Mouse (Mus musculus) kidney, postnatal 0 days (tissue): ENCODE measurements around the gene Atp6ap1. TPM values are rescaled to one million over a fixed set of nuclear protein-coding genes. Genes with fewer than 3 reads are reported as not detected.

ENCODE experiments used
- ATAC-seq: fragments of 200-750 bp; cut with Nextera tagmentation; replicated peaks from 2 replicates; pipeline ENCODE4 v1.8.0; 2017; ENCODE audit warnings: low read depth, moderate number of reproducible peaks, moderate TSS enrichment, moderate library complexity; ENCODE audit not compliant: low FRiP score
- DNase-seq: peaks from one replicate; pipeline ENCODE4 v3.0.0-alpha.2; 2016; ENCODE audit warnings: low spot score
- H3K27ac ChIP-seq: fragments of 300-500 bp; sonication (generic); 2 replicates; pipeline ENCODE4 v1.5.1; 2014; ENCODE audit warnings: mild to moderate bottlenecking
- H3K27me3 ChIP-seq: fragments of 300-500 bp; sonication (generic); 2 replicates; pipeline ENCODE4 v1.6.1; 2014; ENCODE audit warnings: low read length, mixed read lengths; ENCODE audit not compliant: insufficient read depth
- H3K36me3 ChIP-seq: fragments of 300-500 bp; sonication (generic); 2 replicates; pipeline ENCODE4 v1.6.1; 2014; ENCODE audit warnings: low read length, mixed read lengths; ENCODE audit not compliant: insufficient read depth
- H3K4me1 ChIP-seq: fragments of 300-500 bp; sonication (generic); replicated peaks from 2 replicates; pipeline ENCODE4 v1.6.1; 2014; ENCODE audit warnings: antibody characterized with exemption, low read length, mixed read lengths; ENCODE audit not compliant: insufficient read depth
- H3K4me2 ChIP-seq: fragments of 300-500 bp; sonication (generic); 2 replicates; pipeline ENCODE4 v1.6.1; 2014; ENCODE audit warnings: mild to moderate bottlenecking, low read length, moderate library complexity, mixed read lengths
- H3K4me3 ChIP-seq: fragments of 300-500 bp; sonication (generic); replicated peaks from 2 replicates; pipeline ENCODE4 v1.5.1; 2014; ENCODE audit warnings: low read depth, low read length
- H3K9ac ChIP-seq: fragments of 300-500 bp; sonication (generic); 2 replicates; pipeline ENCODE4 v1.6.1; 2014; ENCODE audit warnings: low read depth, low read length
- H3K9me3 ChIP-seq: fragments of 300-500 bp; sonication (generic); replicated peaks from 2 replicates; pipeline ENCODE4 v1.6.1; 2016; ENCODE audit warnings: low read length, inconsistent platforms, mixed read lengths
- CTCF ChIP-seq: IDR thresholded peaks from 2 replicates; pipeline ENCODE4 v1.5.1; 2016; ENCODE audit warnings: antibody characterized with exemption, low read depth, mild to moderate bottlenecking, moderate library complexity
- WGBS: fragments of 180-500 bp; shearing (Covaris S2); extraction: QIAGEN DNeasy Blood & Tissue Kit; methylation state at CpG from one replicate; pipeline ENCODE4 v1.1.7; 2014; 5-methylcytosine and 5-hydroxymethylcytosine counted together
- polyA plus RNA-seq: library from polyadenylated mRNA; unstranded; fragments of >200 nt; fragmentation: Nextera tagmentation; extraction: Ambion mirVana; gene quantifications from 2 replicates; pipeline ENCODE4 v1.2.1, GENCODE M21; 2015

Gene Atp6ap1
- polyA plus RNA-seq, 1 experiment from 2014 or later = 150 TPM

DNA sequence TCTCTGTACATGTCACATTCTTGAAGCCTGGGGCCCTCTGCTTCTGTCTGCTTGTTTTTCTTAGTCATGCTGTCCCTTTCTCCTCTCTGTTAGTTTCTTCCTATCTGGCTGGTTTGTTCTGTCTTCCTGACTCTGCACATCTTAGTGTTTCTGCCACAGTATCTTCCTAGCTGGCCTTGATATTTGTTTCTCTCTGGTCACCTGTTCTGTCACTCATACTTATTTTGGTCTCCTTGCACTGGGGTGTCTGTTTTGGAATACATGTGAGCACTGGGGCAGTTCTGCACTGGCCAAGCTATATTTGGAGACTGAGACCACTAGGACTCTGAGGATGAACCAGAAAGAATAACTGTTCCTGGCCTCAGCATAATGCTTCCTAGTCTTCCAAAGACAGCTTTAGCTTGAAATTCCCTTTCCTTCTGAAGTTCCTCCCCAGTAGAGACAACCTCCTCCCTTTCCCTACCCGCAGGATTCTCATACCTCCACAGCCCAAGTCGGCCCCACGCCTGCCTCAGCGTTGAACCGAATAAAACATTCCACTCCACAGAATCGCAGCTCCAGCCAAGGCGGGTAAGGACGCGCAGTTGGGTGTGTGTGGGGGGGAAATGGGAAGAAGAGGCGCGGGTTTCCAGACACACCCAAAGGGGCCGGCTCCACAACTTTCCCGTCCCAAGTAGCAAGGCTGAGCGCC, 15.7 kb upstream of the Atp6ap1 start:
- no peaks in the 10 kb centered on the region for H3K4me1 ChIP-seq
- peak overlapping the region; percentile 57 for H3K4me3 ChIP-seq
- TF ChIP-seq CTCF = no peak
- 0 out of 2 replicates have a peak overlapping the region, but pooled peaks have one; percentile 47 for H3K9ac ChIP-seq
- DNase-seq (no peak), ATAC-seq (no peak)
- H3K36me3 ChIP-seq = no peaks in the 10 kb centered on the region
- H3K4me2 ChIP-seq = peak overlapping the region; percentile 77
- 22% methylated on average over 14 of the region's 14 CpGs for WGBS
- no peaks in the 10 kb centered on the region for H3K27me3 ChIP-seq
- H3K27ac ChIP-seq = peak overlapping the region; percentile 88
- no peaks in the 10 kb centered on the region for H3K9me3 ChIP-seq

DNA sequence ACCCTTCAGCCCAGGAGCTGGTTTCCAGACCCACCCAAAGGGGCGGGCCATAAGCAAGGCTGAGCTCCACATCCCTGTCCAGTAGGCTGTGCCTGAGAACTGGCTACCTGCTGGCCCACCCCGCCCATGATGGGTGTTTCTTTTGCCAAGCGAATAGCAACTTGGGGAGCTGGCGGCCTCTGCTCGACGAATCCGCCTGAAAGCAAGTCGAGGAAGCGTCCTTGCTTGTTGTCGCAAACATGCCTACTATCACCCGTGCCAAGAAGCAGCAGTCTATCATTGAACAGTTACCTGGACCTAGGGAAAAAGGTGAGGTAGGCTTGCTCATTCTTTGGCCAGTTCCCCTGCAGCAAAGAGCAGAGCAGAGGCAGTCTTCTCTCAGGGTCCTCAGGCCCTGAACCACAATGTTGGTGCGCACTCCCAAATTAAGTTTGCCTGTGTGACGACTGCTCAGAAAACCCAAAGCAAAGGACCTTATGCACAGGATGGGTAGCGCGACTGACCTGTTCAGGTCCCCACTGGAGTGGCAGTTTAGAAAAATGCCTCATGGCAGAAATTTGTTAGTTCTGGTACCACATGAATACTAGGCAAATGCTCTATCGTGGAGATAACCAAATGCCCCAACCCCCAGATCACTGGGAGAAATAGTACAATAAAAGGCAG, 15.0 kb upstream of the Atp6ap1 start, which contains the start of the genes Taz and Dnase1l1:
TSS of gene Taz (plus strand) at position 181 of the 663 bp plus-strand sequence.
TSS of gene Dnase1l1 (minus strand) at position 606 of the 663 bp plus-strand sequence.
- WGBS = 27% methylated on average over 16 of the region's 16 CpGs
- peak; percentile 87 for DNase-seq

DNA sequence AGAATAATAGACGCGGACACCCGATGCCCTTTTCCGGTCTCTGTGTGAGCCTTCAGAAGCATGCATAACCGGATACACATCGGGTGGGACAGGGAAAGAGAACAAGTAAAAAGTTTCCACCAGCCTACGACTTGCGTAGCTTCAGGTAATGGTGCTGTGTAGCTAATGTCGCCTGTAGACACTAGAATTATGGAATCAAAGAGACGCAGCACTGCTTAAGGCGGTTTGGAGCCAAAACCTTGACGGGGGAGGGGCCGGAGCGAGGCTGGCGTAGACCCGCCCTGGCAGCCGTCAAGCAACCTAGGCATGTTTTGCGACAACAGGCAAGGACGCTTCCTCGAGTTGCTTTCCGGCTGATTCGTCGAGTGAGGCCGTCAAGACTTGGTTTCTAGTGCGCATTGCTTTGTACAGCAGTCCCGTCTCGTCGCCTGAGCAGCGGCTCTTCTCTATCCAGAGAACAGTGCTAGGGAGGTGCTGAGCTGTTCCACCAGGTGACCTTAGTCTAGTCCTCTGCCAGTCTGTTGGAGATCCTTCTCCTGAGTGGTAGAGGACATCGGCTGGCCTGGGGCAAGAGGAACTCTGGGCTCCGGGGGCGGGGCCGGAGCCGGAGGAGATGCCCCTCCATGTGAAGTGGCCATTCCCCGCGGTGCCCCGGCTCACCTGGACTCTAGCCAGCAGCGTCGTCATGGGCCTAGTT, 14.4 kb upstream of the Atp6ap1 start:
- Histone ChIP-seq H3K4me2 (peak overlapping the region; percentile 77), H3K4me3 (peak overlapping the region; percentile 57), H3K9me3 (no peaks in the 10 kb centered on the region), H3K9ac (peak overlapping the region; percentile 76), H3K27me3 (no peaks in the 10 kb centered on the region), H3K4me1 (no peaks in the 10 kb centered on the region), H3K36me3 (no peaks in the 10 kb centered on the region), H3K27ac (peak overlapping the region; percentile 88)
- ATAC-seq = peak; percentile 76
- WGBS = 29% methylated on average over 39 of the region's 39 CpGs
- TF ChIP-seq CTCF = no peak
- DNase-seq = peak; percentile 88

More for the DNA sequence above, 15.0 kb upstream of the Atp6ap1 start, which contains the start of the genes Taz and Dnase1l1:
- H3K36me3 ChIP-seq = no peaks in the 10 kb centered on the region
- H3K27me3 ChIP-seq = no peaks in the 10 kb centered on the region
- no peaks in the 10 kb centered on the region for H3K4me1 ChIP-seq
- H3K4me2 ChIP-seq = peak within 1 kb of the TSS; percentile 77
- peak; percentile 90 for ATAC-seq
- H3K4me3 ChIP-seq = peak within 1 kb of the TSS; percentile 57
- peak; percentile 25; the same call in 1 of the 2 replicates for TF ChIP-seq CTCF
- peak within 1 kb of the TSS; percentile 88 for H3K27ac ChIP-seq
- no peaks in the 10 kb centered on the region for H3K9me3 ChIP-seq
- peak within 1 kb of the TSS; percentile 76 for H3K9ac ChIP-seq

DNA sequence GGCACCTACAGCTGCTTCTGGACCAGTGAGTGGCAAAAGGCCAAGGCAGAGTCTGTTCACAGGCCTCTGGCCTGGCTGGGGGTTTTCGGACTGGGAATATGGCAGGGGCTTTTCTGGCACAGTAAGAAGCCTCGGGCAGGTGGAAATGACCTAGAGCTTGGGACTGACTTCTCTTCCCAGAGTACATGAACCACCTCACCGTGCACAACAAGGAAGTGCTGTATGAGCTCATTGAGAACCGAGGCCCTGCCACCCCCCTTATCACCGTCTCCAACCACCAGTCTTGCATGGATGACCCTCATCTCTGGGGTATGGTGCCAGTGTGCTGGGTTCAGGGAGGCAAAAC, 13.8 kb upstream of the Atp6ap1 start:
- no peak; the same call in 1 of the 2 replicates for ATAC-seq

DNA sequence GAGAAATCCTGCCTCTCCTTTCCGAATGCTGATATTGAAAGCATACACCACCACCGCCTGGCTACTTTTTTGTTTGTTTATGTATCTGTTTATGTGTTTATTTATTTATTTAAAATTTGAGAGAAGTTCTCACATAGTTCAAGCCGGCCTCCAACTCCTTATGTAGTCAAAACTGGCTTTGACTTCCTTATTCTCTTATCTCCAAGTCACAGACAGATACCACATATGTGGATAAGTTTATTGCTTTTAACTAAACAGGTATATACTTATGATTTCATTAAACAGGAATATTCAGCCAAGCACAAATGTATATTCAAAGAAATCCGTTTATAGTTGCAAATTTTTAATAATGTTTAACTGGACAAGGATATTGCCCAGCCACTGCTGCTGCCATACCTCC, 3.5 kb upstream of the Atp6ap1 start:
- Histone ChIP-seq H3K4me2 (no peak overlapping the region), H3K4me3 (no peak overlapping the region), H3K9me3 (no peaks in the 10 kb centered on the region), H3K4me1 (no peaks in the 10 kb centered on the region), H3K27ac (no peak overlapping the region), H3K27me3 (no peaks in the 10 kb centered on the region), H3K9ac (no peak overlapping the region), H3K36me3 (no peaks in the 10 kb centered on the region)
- ATAC-seq (no peak), DNase-seq (no peak)
- TF ChIP-seq CTCF = no peak
- 78% methylated on average over 4 of the region's 4 CpGs for whole genome bisulfite sequencing

More for the DNA sequence above, 13.8 kb upstream of the Atp6ap1 start:
- H3K9me3 ChIP-seq = no peaks in the 10 kb centered on the region
- DNase-seq = no peak
- TF ChIP-seq CTCF = no peak
- no peaks in the 10 kb centered on the region for H3K36me3 ChIP-seq
- peak overlapping the region; percentile 77 for H3K4me2 ChIP-seq
- no peaks in the 10 kb centered on the region for H3K4me1 ChIP-seq
- no peaks in the 10 kb centered on the region for H3K27me3 ChIP-seq
- H3K4me3 ChIP-seq = peak overlapping the region; percentile 57
- peak overlapping the region; percentile 76 for H3K9ac ChIP-seq
- 48% methylated on average over 5 of the region's 5 CpGs for WGBS
- peak overlapping the region; percentile 88 for H3K27ac ChIP-seq

DNA sequence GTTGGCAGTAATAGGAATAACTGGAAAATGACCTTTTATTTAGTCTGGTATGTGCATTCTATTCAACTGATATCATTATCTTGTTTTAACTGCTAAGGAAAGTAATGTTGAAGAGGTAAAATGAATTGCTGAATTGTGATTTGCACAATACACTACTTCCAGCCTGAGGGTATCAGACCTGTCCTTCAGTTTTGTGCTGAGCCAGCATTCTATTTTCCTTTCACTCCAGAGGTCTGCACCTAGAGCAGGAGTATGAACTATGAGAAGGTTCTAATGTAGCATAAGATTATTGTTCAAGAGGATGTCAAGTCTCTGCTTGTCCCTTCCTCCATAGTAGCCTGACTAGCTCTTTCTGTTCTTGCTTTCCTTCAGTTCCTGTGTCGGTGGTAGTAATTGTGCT, 1.5 kb downstream of the Atp6ap1 start:
- no peaks in the 10 kb centered on the region for H3K9me3 ChIP-seq
- WGBS = 75% methylated on average over 1 of the region's 1 CpGs
- no peak for TF ChIP-seq CTCF

More for the DNA sequence above, 1.5 kb downstream of the Atp6ap1 start:
- DNase-seq (no peak), ATAC-seq (no peak)
- Histone ChIP-seq H3K27ac (no peak overlapping the region), H3K4me2 (no peak overlapping the region), H3K9ac (no peak overlapping the region), H3K4me3 (no peak overlapping the region), H3K36me3 (peaks cover 9% of the 10 kb centered on the region; the same call in 1 of the 2 replicates), H3K4me1 (no peaks in the 10 kb centered on the region), H3K27me3 (no peaks in the 10 kb centered on the region)
